Mouse (Mus musculus) olfactory bulb, adult 2 months (tissue): ENCODE data around the gene Ighmbp2. TPM values are rescaled to one million over a fixed set of nuclear protein-coding genes. Genes with fewer than 3 reads are reported as not detected.
"Not testable (repeated sequence)": the region's sequence is repeated elsewhere in the genome, so short reads cannot be mapped to it uniquely, and the experiment has no call there.

ENCODE experiments used
- H3K27ac ChIP-seq: fragments of 200-500 bp; 2 replicates; pipeline ENCODE4 v1.5.1; 2012; ENCODE audit warnings: low read depth, low read length; ENCODE audit not compliant: insufficient read depth
- H3K4me1 ChIP-seq: fragments of 200-500 bp; 2 replicates; pipeline ENCODE4 v1.6.1; 2012; ENCODE audit warnings: low read length; ENCODE audit not compliant: control insufficient read depth, insufficient read depth
- H3K4me3 ChIP-seq: fragments of 200-500 bp; 2 replicates; pipeline ENCODE4 v1.5.1; 2012; ENCODE audit warnings: mild to moderate bottlenecking, low read depth, low read length, moderate library complexity; ENCODE audit not compliant: insufficient read depth
- CTCF ChIP-seq: fragments of 200-500 bp; IDR thresholded peaks from 2 replicates; pipeline ENCODE4 v1.5.1; 2012; ENCODE audit warnings: low read depth, mild to moderate bottlenecking, low read length, moderate library complexity; ENCODE audit not compliant: insufficient read depth
- POLR2A ChIP-seq: fragments of 200-500 bp; IDR thresholded peaks from 2 replicates; pipeline ENCODE4 v1.6.1; 2012; ENCODE audit warnings: mild to moderate bottlenecking, low read depth, low read length, moderate library complexity; ENCODE audit not compliant: insufficient read depth
- WGBS: fragments of 180-500 bp; shearing (Covaris S2); methylation state at CpG from one replicate; pipeline ENCODE4 v1.1.7; 2018; 5-methylcytosine and 5-hydroxymethylcytosine counted together
- polyA plus RNA-seq: library from polyadenylated mRNA; stranded (reverse); fragments of >200 nt; gene quantifications from 2 replicates; pipeline ENCODE4 v1.2.4, GENCODE M21; 2012; ENCODE audit warnings: low replicate concordance; ENCODE audit not compliant: missing spikeins, insufficient read depth, insufficient read length

The Ighmbp2 gene
- polyA plus RNA-seq, 1 experiment: not detected

DNA sequence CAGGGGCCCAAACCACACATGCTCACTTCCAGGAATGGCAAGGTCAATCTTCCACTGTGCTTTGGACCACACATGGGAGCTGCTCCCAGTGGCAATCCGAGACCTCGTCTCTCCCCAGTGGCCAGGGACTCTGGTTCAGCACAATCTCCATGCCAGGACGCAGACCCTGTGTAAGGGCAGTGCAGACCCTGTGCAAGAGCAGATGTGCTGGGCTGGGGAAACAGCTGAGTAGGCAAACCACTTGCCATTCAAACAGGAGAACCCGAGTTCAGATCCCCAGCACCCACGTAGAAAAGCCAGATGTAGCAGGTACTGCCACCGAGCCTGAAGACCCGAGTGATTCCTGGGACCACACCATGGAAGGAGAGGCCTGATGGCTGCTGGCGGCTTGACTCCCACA lies 22.8 kb downstream of the Ighmbp2 start:
- WGBS: 92% methylated on average over 8 of the region's 8 CpGs
- no peak for TF ChIP-seq CTCF
- no peak for TF ChIP-seq POLR2A
- H3K4me3 ChIP-seq: no peak overlapping the region
- no peak overlapping the region for H3K27ac ChIP-seq
- no peaks in the 10 kb centered on the region for H3K4me1 ChIP-seq

GRCm38 (mm10) chr19:3225261-3225660 lies 57.6 kb downstream of the Ighmbp2 start:
- not testable (repeated sequence) for H3K4me3 ChIP-seq, H3K27ac ChIP-seq, H3K4me1 ChIP-seq
- 85% methylated on average over 5 of the region's 6 CpGs for WGBS

DNA sequence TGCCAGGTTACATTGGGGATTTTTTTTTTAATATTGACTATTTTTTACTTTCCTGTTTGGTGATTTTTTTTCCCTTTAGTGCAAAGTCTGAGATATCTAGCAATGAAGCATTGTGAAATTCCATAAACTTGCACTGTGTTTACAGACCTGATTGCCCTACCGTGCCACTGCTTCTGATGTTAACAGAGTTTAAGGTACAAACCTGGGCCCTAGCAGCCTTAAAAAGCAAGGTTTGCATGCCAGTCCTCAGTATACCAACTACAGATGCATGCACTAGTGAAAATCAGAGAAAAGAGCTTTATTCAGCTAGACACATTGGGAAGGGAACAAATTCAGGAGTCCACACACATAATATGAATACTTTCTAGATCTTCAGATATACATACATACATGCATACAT lies 67.9 kb downstream of the Ighmbp2 start:
- not testable (repeated sequence) for H3K27ac ChIP-seq, H3K4me1 ChIP-seq, H3K4me3 ChIP-seq
- WGBS: 55% methylated on average over 1 of the region's 1 CpGs

Other genes with a start within 250 kb of the Ighmbp2 start
- gene Mrpl21, start 116 bp downstream of the Ighmbp2 start, polyA plus RNA-seq: not detected in 2 replicates
- not detected in 2 replicates for gene Cpt1a, start 39.3 kb upstream of the Ighmbp2 start, polyA plus RNA-seq
- gene Tesmin, start 105.8 kb upstream of the Ighmbp2 start, polyA plus RNA-seq: not detected in 2 replicates
- not detected in 2 replicates for gene Gal, start 131.5 kb upstream of the Ighmbp2 start, polyA plus RNA-seq